Mouse (Mus musculus) adrenal gland, postnatal 4 days (tissue): ENCODE data around the gene Garem2. TPM values are rescaled to one million over a fixed set of nuclear protein-coding genes. Genes with fewer than 3 reads are reported as not detected.

Source experiments
- DNase-seq, 2 experiments: peaks; one replicate each; pipeline ENCODE4 v3.0.0; 2021 to 2022; ENCODE audit warnings: low spot score in 2 of 2, mixed read lengths in 2 of 2
- total RNA-seq, 2 experiments: library from RNA; stranded (reverse); gene quantifications; 2 replicates each; pipeline ENCODE4 v1.2.3; 2021

Gene Garem2
- total RNA-seq, 2 experiments from 2014 or later = 0.08 to 0.23 TPM

DNA sequence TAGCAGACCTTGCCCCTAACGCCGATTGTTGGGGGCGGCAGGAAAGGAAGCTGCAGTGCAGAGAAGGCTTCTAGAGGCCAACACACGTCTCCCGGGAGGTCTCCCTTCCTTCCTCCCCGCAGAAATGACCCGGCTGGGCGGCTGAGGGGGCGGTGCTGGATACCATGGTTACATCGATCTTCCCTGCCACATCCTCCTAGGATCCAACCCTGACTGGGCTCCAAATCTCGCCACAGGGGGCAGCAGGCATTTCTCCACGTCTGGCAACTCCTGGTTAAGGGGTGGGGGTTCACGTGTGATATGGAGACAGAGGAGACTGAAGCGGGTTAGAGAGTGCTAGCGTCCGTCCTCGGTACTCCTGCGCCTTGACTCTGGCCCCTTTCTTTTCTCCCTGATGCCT lies 6.2 kb downstream of the Garem2 start:
- DNase-seq = no peak

DNA sequence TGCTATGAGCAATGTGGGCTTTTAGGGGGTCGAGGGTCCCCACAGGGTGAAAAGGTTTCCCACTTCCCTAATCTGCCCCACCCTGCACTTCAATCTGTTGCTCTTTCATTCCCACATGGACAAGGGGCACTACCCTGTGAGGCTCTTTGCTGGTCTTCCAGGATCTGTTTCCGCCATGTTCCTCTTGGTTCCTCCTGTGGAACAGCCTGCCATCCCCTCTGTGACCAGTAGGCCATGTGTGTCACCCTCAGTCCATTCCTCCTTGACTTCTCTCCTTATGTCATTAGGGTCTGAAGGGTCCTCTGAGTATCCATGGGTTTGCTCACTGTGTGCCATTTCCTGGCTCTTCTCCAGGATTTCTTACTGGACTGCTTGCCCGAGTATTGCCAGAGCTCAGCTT lies 6.8 kb downstream of the Garem2 start:
- no peak for DNase-seq

- no peak for DNase-seq
Measured at GRCm38 (mm10) chr5:30112533-30113068, 7.6 kb downstream of the Garem2 start.

GRCm38 (mm10) chr5:30113881-30114760 lies 9.2 kb downstream of the Garem2 start:
- DNase-seq = peak; percentile 41 to 54

GRCm38 (mm10) chr5:30114761-30115140 lies 9.8 kb downstream of the Garem2 start:
- no peak for DNase-seq

DNA sequence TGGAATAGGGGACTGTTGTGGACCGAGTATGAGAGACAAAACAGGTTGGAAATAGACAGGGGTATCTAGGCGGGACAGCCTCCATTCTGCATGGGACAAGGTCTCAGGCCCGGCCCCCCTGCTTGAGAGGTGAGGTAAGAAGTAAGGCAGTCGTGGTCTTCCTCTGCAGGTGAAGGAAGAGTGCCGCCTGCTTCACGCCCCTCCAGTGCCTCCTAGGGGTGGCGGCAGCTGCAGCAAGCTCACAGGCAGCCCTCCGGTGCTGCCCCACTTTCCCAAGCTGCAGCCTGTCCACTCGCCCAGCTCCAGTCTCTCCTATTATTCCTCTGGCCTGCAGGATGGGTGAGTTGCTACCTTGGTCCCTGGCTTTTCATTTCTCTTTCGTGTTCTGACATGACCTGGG lies 10.8 kb downstream of the Garem2 start:
- no peak for DNase-seq

GRCm38 (mm10) chr5:30118018-30118417 lies 13.1 kb downstream of the Garem2 start:
- DNase-seq = no peak

DNA sequence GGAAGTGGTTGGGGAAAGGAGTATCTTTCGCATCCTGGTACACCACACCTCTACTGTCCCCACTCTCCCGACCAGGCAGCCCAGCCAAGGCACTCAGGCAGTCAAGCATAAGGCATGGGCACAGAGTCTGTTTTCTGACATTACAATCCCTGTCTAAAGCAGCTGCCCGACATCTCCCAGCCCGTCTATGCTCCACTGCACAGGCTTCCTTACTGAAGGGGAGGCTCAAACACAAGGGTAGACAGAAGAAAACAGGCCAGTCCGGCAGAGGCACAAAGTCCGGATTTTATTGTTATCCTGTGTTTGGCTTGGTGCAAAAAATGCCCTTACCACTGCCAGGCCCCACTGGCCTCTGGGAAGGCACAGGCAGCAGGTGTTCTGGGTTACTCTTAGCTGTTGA lies 14.2 kb downstream of the Garem2 start:
- no peak for DNase-seq

- DNase-seq = no peak
Measured at GRCm38 (mm10) chr5:30120106-30120505, 15.1 kb downstream of the Garem2 start.

GRCm38 (mm10) chr5:30122481-30122880 lies 17.5 kb downstream of the Garem2 start:
- DNase-seq = no peak

- DNase-seq = no peak
Measured at GRCm38 (mm10) chr5:30125587-30125986, 20.6 kb downstream of the Garem2 start.

DNA sequence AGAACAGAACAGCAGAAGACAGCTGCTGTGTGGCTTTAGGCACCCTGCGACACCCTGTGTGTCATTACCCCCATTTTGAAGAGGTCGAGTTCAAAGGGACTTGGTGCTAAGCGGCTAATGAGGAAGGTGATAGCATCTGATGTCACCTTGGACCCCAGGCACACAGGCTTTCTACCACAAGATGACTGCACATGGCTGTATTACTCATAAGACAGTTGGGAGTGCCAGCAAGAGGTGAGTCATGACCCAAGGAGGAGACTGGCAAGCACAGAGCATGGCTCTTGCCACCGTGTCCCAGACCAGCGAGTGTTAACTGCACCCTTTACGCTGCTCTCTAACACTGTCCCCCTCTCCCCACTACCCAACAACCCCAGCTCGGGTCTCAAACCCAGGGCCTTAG lies 21.8 kb downstream of the Garem2 start:
- DNase-seq = no peak

GRCm38 (mm10) chr5:30127921-30128597 lies 23.1 kb downstream of the Garem2 start:
- DNase-seq = no peak

- DNase-seq = no peak
Measured at GRCm38 (mm10) chr5:30128680-30129079, 23.7 kb downstream of the Garem2 start.

- no peak for DNase-seq
Measured at GRCm38 (mm10) chr5:30131246-30131645, 26.3 kb downstream of the Garem2 start.

GRCm38 (mm10) chr5:30132173-30132572 lies 27.2 kb downstream of the Garem2 start:
- no peak for DNase-seq

DNA sequence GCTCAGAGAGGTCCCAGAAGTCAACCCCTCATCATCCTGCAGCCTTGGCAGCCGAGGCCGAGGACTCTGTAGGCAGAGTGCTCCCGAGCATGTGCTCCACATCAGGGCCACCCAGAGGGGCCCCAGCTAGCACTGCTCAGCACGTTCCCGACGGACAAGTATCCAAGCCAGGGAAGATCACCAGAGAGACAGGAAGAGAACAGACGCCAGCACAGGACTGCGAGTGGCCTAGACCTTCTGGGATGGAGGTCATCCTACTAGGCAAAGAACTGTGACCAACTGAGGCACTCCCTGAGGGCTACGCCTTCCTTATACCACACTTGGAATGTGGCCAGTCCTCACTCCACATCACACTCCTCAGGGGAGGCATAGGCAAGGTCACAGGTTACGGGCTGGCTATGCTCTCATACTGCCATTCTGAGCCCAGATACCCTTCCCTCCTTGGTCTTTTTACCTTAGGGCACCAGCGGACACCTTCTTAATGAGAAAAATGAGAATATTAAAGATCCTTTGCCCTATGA lies 30.8 kb downstream of the Garem2 start:
- no peak for DNase-seq

DNA sequence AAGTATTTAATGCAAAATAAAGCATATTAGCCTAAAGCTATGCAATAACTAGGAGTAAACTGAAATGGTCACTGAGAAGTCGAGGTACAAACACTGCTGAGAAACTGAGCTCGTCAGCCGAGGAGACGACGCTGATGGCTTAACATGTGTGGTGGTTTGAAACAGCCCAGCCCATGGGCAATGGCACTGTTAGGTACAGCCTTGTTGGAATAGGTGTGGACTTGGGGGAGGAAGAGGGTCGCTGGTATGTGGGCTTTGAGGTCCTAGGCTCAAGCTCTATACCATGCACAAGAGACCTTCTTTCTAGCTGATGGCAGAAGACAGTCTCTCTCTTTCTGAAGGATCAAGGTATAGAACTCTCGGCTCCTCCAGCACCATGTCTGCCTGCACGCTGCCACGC lies 32.3 kb downstream of the Garem2 start:
- DNase-seq = no peak

DNA sequence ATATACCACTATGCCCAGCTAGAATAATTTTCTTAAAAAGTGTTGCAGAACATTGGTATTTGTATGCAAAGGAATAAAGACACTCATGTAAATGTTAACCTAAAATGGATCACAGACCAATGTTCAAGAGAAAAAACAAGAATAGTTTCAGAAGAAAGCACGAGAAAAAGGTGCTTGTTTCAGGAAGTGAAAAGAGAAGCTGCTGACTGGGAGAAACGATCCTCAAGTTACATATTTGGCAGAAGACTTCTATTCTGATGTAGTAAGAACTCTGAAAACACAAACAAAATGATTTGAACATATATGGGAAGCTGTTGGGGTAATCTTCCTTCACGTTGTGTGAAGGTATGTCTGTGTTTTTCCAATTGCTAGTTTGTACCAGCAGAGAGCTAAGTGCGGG lies 33.2 kb downstream of the Garem2 start:
- no peak for DNase-seq

DNA sequence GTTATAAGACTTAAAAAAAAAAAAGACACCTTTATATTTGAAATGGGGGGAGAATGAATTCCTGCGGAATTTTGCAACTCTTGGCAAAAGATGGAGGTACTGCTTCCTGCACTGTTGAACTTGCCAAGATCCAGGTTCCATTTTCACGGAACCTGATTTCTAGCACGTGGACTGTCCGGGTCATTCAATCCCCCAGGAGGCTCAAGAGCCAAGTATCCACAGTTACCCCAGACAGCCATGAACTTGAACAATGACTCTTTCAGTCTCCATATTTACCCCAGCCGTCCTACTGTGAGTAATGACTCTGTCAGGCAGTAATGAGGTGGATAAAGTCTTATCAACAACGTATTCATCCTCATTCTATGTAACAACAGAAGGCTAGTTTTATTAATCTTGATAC lies 41.6 kb downstream of the Garem2 start:
- no peak for DNase-seq

DNA sequence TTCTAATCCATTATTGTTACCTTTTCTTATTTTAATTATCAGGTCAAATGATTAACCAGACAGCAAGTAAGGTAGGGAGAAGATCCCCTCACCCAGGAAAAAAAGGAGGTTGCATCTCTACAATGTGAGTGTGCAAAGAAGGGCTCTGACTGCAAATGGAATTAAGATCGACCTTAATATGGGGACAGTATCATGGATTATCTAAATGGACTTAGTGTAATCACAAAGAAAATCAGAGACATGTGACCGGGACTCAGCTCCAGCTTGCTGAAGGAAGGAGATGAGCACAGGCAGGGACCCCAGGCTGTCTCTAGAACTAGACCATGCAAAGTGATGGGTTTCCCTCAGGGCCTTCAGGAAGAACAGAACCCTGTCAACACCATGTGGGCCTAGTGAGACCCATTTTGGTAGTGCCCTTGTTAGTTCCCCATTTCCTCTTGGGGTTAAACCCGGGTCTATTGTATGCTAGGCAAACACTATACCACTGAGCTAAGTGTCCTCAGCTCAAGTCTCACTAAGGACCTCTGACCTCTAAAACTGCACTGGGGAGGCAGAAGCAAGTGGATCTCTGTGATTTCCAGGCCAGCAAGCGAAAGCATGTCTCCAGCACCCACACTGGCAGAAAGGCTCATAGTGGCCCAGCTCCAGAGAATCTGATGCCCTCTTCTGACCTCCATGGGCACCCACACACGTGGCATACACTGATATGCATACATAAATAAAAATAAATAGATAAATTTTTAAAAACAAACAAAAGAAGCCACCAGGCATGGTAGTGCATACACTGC lies 43.4 kb downstream of the Garem2 start:
- no peak for DNase-seq
